Mouse (Mus musculus) liver, embryonic 15.5 days (tissue): ENCODE measurements around the gene Rps8. TPM values are rescaled to one million over a fixed set of nuclear protein-coding genes. Genes with fewer than 3 reads are reported as not detected.

ENCODE experiments used
- ATAC-seq: fragments of 200-750 bp; cut with Nextera tagmentation; 2 replicates; pipeline ENCODE4 v1.8.0; 2017; ENCODE audit warnings: moderate number of reproducible peaks, mild to moderate bottlenecking, moderate library complexity; ENCODE audit not compliant: insufficient read depth
- H3K27ac ChIP-seq: fragments of 300-500 bp; sonication (generic); replicated peaks from 2 replicates; pipeline ENCODE4 v1.5.1; 2015; ENCODE audit warnings: mild to moderate bottlenecking, inconsistent platforms
- H3K27me3 ChIP-seq: fragments of 300-500 bp; sonication (generic); 2 replicates; pipeline ENCODE4 v1.6.1; 2015; ENCODE audit warnings: mild to moderate bottlenecking, inconsistent platforms
- H3K36me3 ChIP-seq: fragments of 300-500 bp; sonication (generic); replicated peaks from 2 replicates; pipeline ENCODE4 v1.6.1; 2015; ENCODE audit warnings: moderate library complexity, mild to moderate bottlenecking, inconsistent platforms
- H3K4me1 ChIP-seq: fragments of 300-500 bp; sonication (generic); replicated peaks from 2 replicates; pipeline ENCODE4 v1.6.1; 2015; ENCODE audit warnings: inconsistent platforms
- H3K4me2 ChIP-seq: fragments of 300-500 bp; sonication (generic); 2 replicates; pipeline ENCODE4 v1.6.1; 2015; ENCODE audit warnings: moderate library complexity, mild to moderate bottlenecking, inconsistent platforms
- H3K4me3 ChIP-seq: fragments of 300-500 bp; sonication (generic); replicated peaks from 2 replicates; pipeline ENCODE4 v1.5.1; 2015; ENCODE audit warnings: mild to moderate bottlenecking, inconsistent platforms
- H3K9ac ChIP-seq: fragments of 300-500 bp; sonication (generic); 2 replicates; pipeline ENCODE4 v1.6.1; 2015; ENCODE audit warnings: moderate library complexity, mild to moderate bottlenecking, inconsistent platforms
- H3K9me3 ChIP-seq: fragments of 300-500 bp; sonication (generic); replicated peaks from 2 replicates; pipeline ENCODE4 v1.6.1; 2016; ENCODE audit warnings: inconsistent platforms
- WGBS: fragments of 180-500 bp; shearing (Covaris S2); methylation state at CpG from one replicate; pipeline ENCODE4 v1.1.7; 2015; ENCODE audit warnings: mixed read lengths; ENCODE audit not compliant: insufficient replicate concordance; 5-methylcytosine and 5-hydroxymethylcytosine counted together
- polyA plus RNA-seq: library from polyadenylated mRNA; unstranded; fragments of >200 nt; fragmentation: Nextera tagmentation; extraction: Ambion mirVana; gene quantifications from 2 replicates; pipeline ENCODE4 v1.2.1, GENCODE M21; 2015

The Rps8 gene
- polyA plus RNA-seq, 1 experiment from 2014 or later = 611 TPM

GRCm38 (mm10) chr4:117133366-117133796 is 22.7 kb downstream of the Rps8 start:
- ATAC-seq = peak; percentile 2; the same call in 1 of the 2 replicates
- Histone ChIP-seq H3K9me3 (no peaks in the 10 kb centered on the region), H3K27ac (no peak overlapping the region)

DNA sequence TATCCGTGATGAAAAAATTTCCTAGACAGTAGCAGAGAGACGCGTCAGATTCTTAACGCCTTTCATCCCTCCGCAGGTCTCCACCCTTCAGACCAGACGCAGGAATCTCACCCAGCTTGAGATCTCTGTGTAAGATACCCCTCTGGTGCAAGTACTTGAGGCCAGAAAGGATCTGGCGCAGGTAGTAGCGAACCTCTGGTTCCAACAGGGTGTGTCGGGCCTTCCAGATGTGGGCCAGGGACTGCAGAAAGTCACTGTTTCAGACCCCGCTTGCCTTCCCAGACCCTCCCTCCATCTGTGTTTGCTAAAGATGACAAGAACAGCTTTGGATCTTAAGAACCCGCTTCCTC is 23.3 kb downstream of the Rps8 start:
- H3K9ac ChIP-seq = peak overlapping the region; percentile 76; the same call in 1 of the 2 replicates
- H3K27me3 ChIP-seq = peaks cover 30% of the 10 kb centered on the region
- ATAC-seq = no peak
- H3K27ac ChIP-seq = no peak overlapping the region
- peaks cover 47% of the 10 kb centered on the region for H3K4me1 ChIP-seq
- no peaks in the 10 kb centered on the region for H3K9me3 ChIP-seq
- H3K4me2 ChIP-seq = peak overlapping the region; percentile 98
- H3K36me3 ChIP-seq = peaks cover 15% of the 10 kb centered on the region; the same call in 1 of the 2 replicates
- H3K4me3 ChIP-seq = peak overlapping the region; percentile 80
- WGBS = 20% methylated on average over 11 of the region's 11 CpGs

More at GRCm38 (mm10) chr4:117133366-117133796, 22.7 kb downstream of the Rps8 start:
- under 1% methylated on average over 42 of the region's 42 CpGs for WGBS
- H3K27me3 ChIP-seq = peaks cover 30% of the 10 kb centered on the region
- peaks cover 10% of the 10 kb centered on the region; the same call in 1 of the 2 replicates for H3K36me3 ChIP-seq
- peak overlapping the region; percentile 76 for H3K9ac ChIP-seq
- H3K4me1 ChIP-seq = peaks cover 47% of the 10 kb centered on the region
- peak overlapping the region; percentile 98 for H3K4me2 ChIP-seq
- H3K4me3 ChIP-seq = peak overlapping the region; percentile 80

GRCm38 (mm10) chr4:117131890-117132793 is 23.9 kb downstream of the Rps8 start:
- Histone ChIP-seq H3K4me3 (peak overlapping the region; percentile 80), H3K9me3 (no peaks in the 10 kb centered on the region), H3K4me1 (peaks cover 48% of the 10 kb centered on the region), H3K36me3 (peaks cover 15% of the 10 kb centered on the region; the same call in 1 of the 2 replicates), H3K27me3 (peaks cover 30% of the 10 kb centered on the region), H3K4me2 (peak overlapping the region; percentile 98), H3K9ac (no peak overlapping the region), H3K27ac (no peak overlapping the region)
- WGBS = 40% methylated on average over 7 of the region's 7 CpGs
- ATAC-seq = no peak

DNA sequence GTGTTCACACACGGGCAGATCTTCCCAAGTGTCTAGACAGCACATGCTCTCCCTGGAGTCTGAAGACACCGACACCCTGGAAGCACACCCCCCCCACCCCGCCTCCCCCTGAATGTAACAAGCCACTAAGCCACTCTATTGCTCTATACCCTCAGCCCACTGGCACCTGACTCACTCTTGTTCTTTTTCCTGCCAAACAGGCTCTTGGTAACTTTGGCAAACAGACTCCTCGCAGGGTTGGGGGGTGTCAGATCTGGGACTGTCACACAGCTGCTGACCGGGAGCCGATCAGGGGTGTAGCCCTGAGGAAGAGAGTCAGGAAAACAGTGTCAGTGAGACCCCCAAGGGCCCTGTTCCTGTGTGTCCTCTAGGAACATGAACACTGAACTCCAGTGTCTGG is 24.8 kb downstream of the Rps8 start:
- WGBS = 74% methylated on average over 6 of the region's 6 CpGs
- no peak overlapping the region for H3K4me3 ChIP-seq
- no peak for ATAC-seq

GRCm38 (mm10) chr4:117130790-117131189 is 25.3 kb downstream of the Rps8 start:
- H3K4me2 ChIP-seq = no peak overlapping the region
- H3K4me3 ChIP-seq = no peak overlapping the region
- H3K27me3 ChIP-seq = peaks cover 30% of the 10 kb centered on the region
- peaks cover 15% of the 10 kb centered on the region; the same call in 1 of the 2 replicates for H3K36me3 ChIP-seq
- no peaks in the 10 kb centered on the region for H3K9me3 ChIP-seq
- H3K27ac ChIP-seq = no peak overlapping the region
- peaks cover 51% of the 10 kb centered on the region for H3K4me1 ChIP-seq
- 77% methylated on average over 6 of the region's 6 CpGs for WGBS
- no peak overlapping the region for H3K9ac ChIP-seq
- no peak for ATAC-seq

More for the DNA sequence above, 24.8 kb downstream of the Rps8 start:
- Histone ChIP-seq H3K4me2 (no peak overlapping the region), H3K9ac (no peak overlapping the region), H3K9me3 (no peaks in the 10 kb centered on the region), H3K4me1 (peaks cover 52% of the 10 kb centered on the region), H3K27ac (no peak overlapping the region), H3K27me3 (peaks cover 30% of the 10 kb centered on the region), H3K36me3 (peaks cover 15% of the 10 kb centered on the region; the same call in 1 of the 2 replicates)

DNA sequence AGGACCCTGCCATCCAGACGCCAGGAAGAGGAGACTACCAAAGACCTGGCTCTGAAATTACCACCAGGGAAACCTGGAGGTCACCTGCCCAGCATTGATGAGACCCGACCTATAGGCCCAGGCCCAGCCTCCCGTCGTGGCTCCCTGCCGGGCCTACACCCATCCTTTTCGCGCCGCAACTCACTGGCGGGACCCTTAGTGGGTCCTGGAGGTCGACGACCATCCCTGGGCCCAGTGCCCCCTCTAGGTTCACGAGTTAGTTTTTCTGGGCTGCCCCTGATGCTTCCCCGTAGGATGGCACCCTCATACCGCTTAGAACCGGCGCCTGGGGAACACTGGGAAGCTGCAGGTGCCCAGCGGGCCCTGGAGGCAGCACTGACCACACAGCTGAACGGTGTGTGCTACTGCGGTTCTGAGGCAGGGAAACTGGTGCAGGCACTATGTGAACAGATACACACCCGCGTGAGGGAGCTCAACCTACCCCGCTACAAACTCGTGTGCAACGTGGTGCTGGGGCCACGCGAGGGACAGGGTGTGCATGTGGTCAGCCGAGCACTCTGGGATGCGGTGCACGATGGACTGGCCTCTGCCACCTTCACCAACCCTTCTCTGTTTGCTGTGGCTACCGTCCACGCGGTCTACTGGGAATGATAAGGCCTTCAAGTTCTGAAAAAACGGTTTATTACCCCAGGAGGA is 27.9 kb downstream of the Rps8 start:
- no peak overlapping the region for H3K9ac ChIP-seq
- WGBS = 80% methylated on average over 33 of the region's 33 CpGs
- H3K27ac ChIP-seq = no peak overlapping the region
- no peak overlapping the region for H3K4me2 ChIP-seq
- H3K9me3 ChIP-seq = no peaks in the 10 kb centered on the region
- peaks cover 52% of the 10 kb centered on the region for H3K4me1 ChIP-seq
- H3K36me3 ChIP-seq = peaks cover 15% of the 10 kb centered on the region; the same call in 1 of the 2 replicates
- no peak overlapping the region for H3K4me3 ChIP-seq
- no peak for ATAC-seq
- H3K27me3 ChIP-seq = peaks cover 23% of the 10 kb centered on the region

DNA sequence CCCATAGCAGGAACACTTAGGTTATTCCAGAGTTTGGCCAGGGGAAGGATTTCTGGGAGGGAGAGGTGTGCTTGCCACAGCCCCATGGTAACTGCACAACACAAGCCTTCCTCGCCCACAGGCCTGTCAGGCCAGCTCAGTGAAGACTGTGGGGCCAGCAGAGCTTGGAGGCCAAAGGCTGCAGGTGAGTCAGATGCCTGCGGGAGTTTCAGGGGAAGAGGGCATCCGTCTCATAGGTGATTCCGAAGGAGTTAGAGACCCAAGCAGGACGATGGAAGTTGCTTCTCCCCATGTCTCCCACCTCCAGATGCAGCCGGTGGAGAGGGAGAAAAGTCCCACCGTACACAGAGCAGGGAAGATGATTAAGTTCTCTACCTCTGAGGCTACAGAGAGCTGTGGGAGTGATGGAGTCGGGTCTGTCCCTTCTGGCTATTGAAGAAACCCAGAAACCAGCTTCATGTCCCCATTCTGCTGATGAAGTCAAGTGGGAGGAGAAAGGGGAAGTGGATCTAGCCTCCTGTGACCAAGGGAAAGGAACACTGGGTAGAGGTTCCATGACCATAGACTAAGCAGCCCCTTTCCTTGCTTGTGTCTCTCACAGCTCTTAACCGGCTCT is 29.3 kb downstream of the Rps8 start, which contains the start of gene Tctex1d4:
Tctex1d4 (plus strand) TSS at position 120 of the 616 bp plus-strand sequence.
- no peaks in the 10 kb centered on the region for H3K9me3 ChIP-seq
- H3K4me1 ChIP-seq = peaks cover 41% of the 10 kb centered on the region
- peak within 1 kb of the TSS; percentile 78 for H3K27ac ChIP-seq
- peaks cover 10% of the 10 kb centered on the region for H3K27me3 ChIP-seq
- no peak for ATAC-seq
- peaks cover 15% of the 10 kb centered on the region; the same call in 1 of the 2 replicates for H3K36me3 ChIP-seq
- H3K4me3 ChIP-seq = no peak within 1 kb of the TSS
- H3K4me2 ChIP-seq = peak within 1 kb of the TSS; percentile 1; the same call in 1 of the 2 replicates
- H3K9ac ChIP-seq = no peak within 1 kb of the TSS
- WGBS = 60% methylated on average over 9 of the region's 9 CpGs

- ATAC-seq = peak; percentile 25; the same call in 1 of the 2 replicates
- peak overlapping the region; percentile 1; the same call in 1 of the 2 replicates for H3K4me2 ChIP-seq
- H3K27me3 ChIP-seq = peaks cover 3% of the 10 kb centered on the region
- H3K4me3 ChIP-seq = no peak overlapping the region
- no peaks in the 10 kb centered on the region for H3K9me3 ChIP-seq
- H3K9ac ChIP-seq = no peak overlapping the region
- H3K27ac ChIP-seq = peak overlapping the region; percentile 78
- 35% methylated on average over 15 of the region's 15 CpGs for WGBS
- peaks cover 46% of the 10 kb centered on the region for H3K4me1 ChIP-seq
- peaks cover 15% of the 10 kb centered on the region; the same call in 1 of the 2 replicates for H3K36me3 ChIP-seq
These were observed 30.0 kb downstream of the Rps8 start for GRCm38 (mm10) chr4:117125910-117126674.

DNA sequence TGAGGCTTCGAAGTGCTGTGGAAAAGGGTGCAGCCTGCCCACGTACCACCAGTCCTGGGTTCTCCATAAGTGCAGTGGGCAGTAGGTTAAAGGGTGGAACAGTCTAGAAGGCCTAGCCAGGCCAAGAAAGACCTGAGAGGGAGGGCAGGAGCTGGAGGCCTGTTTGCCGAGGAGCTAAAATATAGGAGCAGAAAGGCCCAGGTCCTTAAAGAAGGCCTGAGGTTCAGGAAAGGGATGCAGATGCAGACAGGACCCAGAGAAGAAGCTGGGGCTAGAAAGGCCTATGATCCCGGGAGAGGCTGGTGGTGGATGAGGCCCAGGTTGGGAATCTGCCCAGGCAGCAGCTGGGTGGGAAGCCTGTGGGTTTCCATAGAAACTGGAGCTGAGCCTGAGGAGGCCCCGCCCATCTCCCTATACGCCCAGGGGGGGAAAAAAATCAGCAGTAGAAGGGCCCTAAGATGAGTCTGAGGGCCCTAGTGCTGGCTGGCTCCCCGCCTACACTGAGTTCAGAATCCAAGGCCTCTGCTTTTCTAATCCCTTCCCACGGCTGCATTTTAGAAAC is 30.6 kb downstream of the Rps8 start, which contains the start of gene Btbd19:
Btbd19 (minus strand) TSS at position 378 of the 562 bp plus-strand sequence.
- Histone ChIP-seq H3K4me2 (peak within 1 kb of the TSS; percentile 41), H3K9ac (no peak within 1 kb of the TSS), H3K27ac (peak within 1 kb of the TSS; percentile 78), H3K4me1 (peaks cover 51% of the 10 kb centered on the region), H3K9me3 (no peaks in the 10 kb centered on the region), H3K27me3 (no peaks in the 10 kb centered on the region), H3K4me3 (no peak within 1 kb of the TSS; the same call in 1 of the 2 replicates), H3K36me3 (peaks cover 11% of the 10 kb centered on the region; the same call in 1 of the 2 replicates)
- 34% methylated on average over 8 of the region's 8 CpGs for WGBS
- no peak for ATAC-seq
